Mouse (Mus musculus): Measurements from ENCODE around the gene Arhgef17.

GRCm38 (mm10) chr7:100915204-100915603 is 16.7 kb downstream of the Arhgef17 start:
- TF ChIP-seq EP300 (optimal IDR thresholded peaks at IDR 0.05) (no peak), CTCF (IDR thresholded peaks at IDR 0.05; ENCODE audit: low read depth) (no peak)
